Mouse (Mus musculus) spleen, adult 2 months (tissue): ENCODE results near the gene Igf2bp1. TPM values are rescaled to one million over a fixed set of nuclear protein-coding genes. Genes with fewer than 3 reads are reported as not detected.

Experiments used
- DNase-seq, 2 experiments: peaks; one replicate each; pipeline versions ENCODE4 v3.0.0 to v3.0.0-alpha.2; 2012 to 2021; ENCODE audit warnings: low spot score in 2 of 2, low read depth in 1 of 2
- H3K27ac ChIP-seq: fragments of 200-500 bp; 2 replicates; pipeline ENCODE4 v1.5.1; 2012; ENCODE audit warnings: low read length, inconsistent platforms; ENCODE audit not compliant: insufficient read depth
- H3K27me3 ChIP-seq: fragments of 200-500 bp; 2 replicates; pipeline ENCODE4 v1.6.1; 2012; ENCODE audit warnings: mild to moderate bottlenecking, moderate library complexity, low read length, inconsistent platforms; ENCODE audit not compliant: control insufficient read depth, insufficient read depth
- H3K36me3 ChIP-seq: fragments of 200-500 bp; 2 replicates; pipeline ENCODE4 v1.6.1; 2012; ENCODE audit warnings: mild to moderate bottlenecking, low read length, inconsistent platforms; ENCODE audit not compliant: control insufficient read depth, insufficient read depth
- H3K4me1 ChIP-seq: fragments of 200-500 bp; 2 replicates; pipeline ENCODE4 v1.6.1; 2011; ENCODE audit warnings: inconsistent platforms; ENCODE audit not compliant: control insufficient read depth, insufficient read depth, insufficient read length
- H3K4me3 ChIP-seq: fragments of 200-500 bp; 2 replicates; pipeline ENCODE4 v1.5.1; 2011; ENCODE audit warnings: mild to moderate bottlenecking, inconsistent platforms; ENCODE audit not compliant: insufficient read depth, insufficient read length; ENCODE audit errors: extremely low read depth
- CTCF ChIP-seq: fragments of 200-500 bp; IDR thresholded peaks from 2 replicates; pipeline ENCODE4 v1.5.1; 2011; ENCODE audit warnings: mild to moderate bottlenecking, inconsistent platforms; ENCODE audit not compliant: insufficient read depth, insufficient read length, insufficient replicate concordance; ENCODE audit errors: extremely low read depth
- POLR2A ChIP-seq: fragments of 200-500 bp; IDR thresholded peaks from 2 replicates; pipeline ENCODE4 v1.6.1; 2011; ENCODE audit warnings: low read depth, low read length, inconsistent platforms
- WGBS: fragments of 180-500 bp; shearing (Covaris S2); methylation state at CpG from one replicate; pipeline ENCODE4 v1.1.7; 2018; 5-methylcytosine and 5-hydroxymethylcytosine counted together
- polyA plus RNA-seq: library from polyadenylated mRNA; depleted of rRNA; stranded (reverse); fragments of >200 nt; gene quantifications from 2 replicates; pipeline ENCODE4 v1.2.3, GENCODE M21; 2012

Igf2bp1 gene
- polyA plus RNA-seq, 1 experiment: not detected

DNA sequence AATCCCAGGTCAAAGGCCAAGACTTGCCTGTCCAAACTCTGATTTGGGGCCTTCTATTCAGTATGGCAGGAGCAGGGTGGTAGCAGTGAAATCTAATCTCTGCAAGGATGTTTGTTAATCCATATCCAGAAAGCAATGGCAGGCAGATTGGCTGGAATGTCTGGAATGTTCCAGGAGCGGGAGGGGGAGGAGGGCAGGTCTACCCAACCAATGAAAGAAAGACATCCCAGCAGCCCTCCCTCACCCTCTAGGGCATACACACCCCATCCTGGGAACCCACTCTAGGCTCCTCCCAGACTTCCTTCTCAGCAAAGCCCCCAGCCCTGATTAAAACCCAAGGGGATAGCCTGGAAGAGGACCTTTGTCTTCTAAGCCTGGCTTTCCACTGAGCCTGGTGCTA, 23.3 kb downstream of the Igf2bp1 start:
- DNase-seq: no peak
- H3K36me3 ChIP-seq: no peaks in the 10 kb centered on the region
- WGBS: 71% methylated on average over 1 of the region's 1 CpGs
- H3K27me3 ChIP-seq: no peaks in the 10 kb centered on the region
- H3K4me3 ChIP-seq: no peak overlapping the region
- no peaks in the 10 kb centered on the region for H3K4me1 ChIP-seq
- TF ChIP-seq POLR2A: no peak
- TF ChIP-seq CTCF: no peak
- no peak overlapping the region for H3K27ac ChIP-seq

DNA sequence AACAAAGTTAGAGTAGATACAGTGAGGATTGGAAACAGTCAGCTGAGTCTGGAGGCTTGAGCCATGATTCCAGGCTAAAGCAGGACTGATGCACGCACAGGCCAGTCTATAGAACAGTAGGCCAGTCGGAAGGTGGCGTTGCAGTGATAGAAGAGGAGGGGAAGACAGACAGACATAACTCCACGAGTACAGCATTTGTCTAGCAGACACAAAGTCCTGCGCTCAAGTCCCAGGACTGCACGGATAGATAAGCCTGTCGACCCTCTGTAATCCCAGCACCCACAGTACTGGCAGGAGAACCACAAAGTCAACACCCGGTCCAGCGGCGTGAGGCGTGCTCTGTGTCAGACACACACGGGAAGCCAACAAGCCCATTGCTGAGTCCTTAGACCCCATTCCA, 23.9 kb downstream of the Igf2bp1 start:
- no peak for DNase-seq
- TF ChIP-seq CTCF: no peak
- TF ChIP-seq POLR2A: no peak
- WGBS: 90% methylated on average over 12 of the region's 12 CpGs
- Histone ChIP-seq H3K4me1 (no peaks in the 10 kb centered on the region), H3K27ac (no peak overlapping the region), H3K27me3 (no peaks in the 10 kb centered on the region), H3K4me3 (no peak overlapping the region), H3K36me3 (no peaks in the 10 kb centered on the region)

DNA sequence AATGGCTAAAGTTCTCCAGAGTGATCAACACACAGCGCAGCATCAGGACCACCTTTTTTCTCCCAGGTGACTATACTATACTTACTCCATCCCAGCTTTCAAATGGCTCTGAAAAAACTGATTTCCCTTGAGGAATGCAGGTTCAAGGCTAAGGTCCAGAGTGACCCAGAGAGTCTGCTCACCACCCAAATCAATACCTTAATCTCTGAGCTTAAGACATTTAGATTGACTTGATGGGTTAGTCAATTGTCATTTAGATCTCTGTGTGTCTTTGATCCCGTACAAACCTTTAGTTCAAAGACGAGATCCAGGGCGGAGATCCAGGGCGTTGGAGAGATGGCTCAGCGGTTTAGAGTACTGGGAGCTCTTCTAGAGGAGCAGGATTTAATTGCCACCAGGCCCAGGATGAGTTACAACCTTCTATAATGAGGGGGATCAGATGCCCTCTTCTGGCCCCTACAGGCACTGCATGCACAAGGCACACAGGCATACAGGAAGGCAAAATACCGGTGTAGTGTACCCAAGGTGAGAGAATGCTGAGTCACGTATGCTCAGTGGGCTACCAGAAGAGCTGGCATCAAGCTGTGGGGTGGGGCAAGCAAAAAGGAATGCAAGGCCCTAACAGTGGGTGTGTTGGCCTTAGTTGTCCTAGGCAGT, 24.9 kb downstream of the Igf2bp1 start:
- 72% methylated on average over 8 of the region's 8 CpGs for WGBS
- Histone ChIP-seq H3K36me3 (no peaks in the 10 kb centered on the region), H3K27ac (no peak overlapping the region), H3K4me3 (no peak overlapping the region), H3K4me1 (no peaks in the 10 kb centered on the region), H3K27me3 (no peaks in the 10 kb centered on the region)
- no peak for TF ChIP-seq POLR2A
- peak; percentile 38; the same call in 1 of the 2 replicates for TF ChIP-seq CTCF
- DNase-seq: no peak

- WGBS: 88% methylated on average over 3 of the region's 3 CpGs
- Histone ChIP-seq H3K27ac (no peak overlapping the region), H3K27me3 (no peaks in the 10 kb centered on the region), H3K36me3 (no peaks in the 10 kb centered on the region), H3K4me1 (no peaks in the 10 kb centered on the region), H3K4me3 (no peak overlapping the region)
- no peak for TF ChIP-seq CTCF
- TF ChIP-seq POLR2A: no peak
- no peak for DNase-seq
These were observed 27.3 kb downstream of the Igf2bp1 start for GRCm38 (mm10) chr11:95978487-95978886.

DNA sequence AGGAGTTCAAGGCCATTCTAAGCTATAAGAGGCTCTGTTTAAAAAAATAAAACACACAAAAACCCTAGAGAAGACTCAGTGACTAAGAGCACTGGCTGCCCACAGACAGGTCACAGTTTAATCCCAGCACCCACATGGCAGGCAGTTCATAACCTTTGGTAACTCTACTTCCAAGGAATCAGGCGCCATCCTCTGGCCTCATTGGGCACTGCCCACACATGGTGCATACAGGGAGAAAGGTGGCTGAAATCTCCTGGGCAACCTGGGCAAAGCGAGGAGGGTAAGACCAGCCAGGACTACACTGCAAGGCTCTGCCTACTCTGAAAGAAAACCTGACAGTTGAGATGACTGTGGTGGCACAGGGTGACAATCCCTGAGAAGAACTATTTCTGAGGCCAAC, 29.4 kb downstream of the Igf2bp1 start:
- DNase-seq: no peak
- Histone ChIP-seq H3K27ac (no peak overlapping the region), H3K4me3 (no peak overlapping the region), H3K36me3 (no peaks in the 10 kb centered on the region), H3K27me3 (no peaks in the 10 kb centered on the region), H3K4me1 (no peaks in the 10 kb centered on the region)
- TF ChIP-seq CTCF (no peak), POLR2A (no peak)
- whole genome bisulfite sequencing: 90% methylated on average over 2 of the region's 2 CpGs

- 95% methylated on average over 5 of the region's 5 CpGs for WGBS
- Histone ChIP-seq H3K27me3 (no peaks in the 10 kb centered on the region), H3K36me3 (no peaks in the 10 kb centered on the region), H3K4me3 (no peak overlapping the region), H3K4me1 (no peaks in the 10 kb centered on the region), H3K27ac (no peak overlapping the region)
- DNase-seq: no peak
- TF ChIP-seq CTCF: no peak
- no peak for TF ChIP-seq POLR2A
These were observed 30.0 kb downstream of the Igf2bp1 start for GRCm38 (mm10) chr11:95975694-95976093.

DNA sequence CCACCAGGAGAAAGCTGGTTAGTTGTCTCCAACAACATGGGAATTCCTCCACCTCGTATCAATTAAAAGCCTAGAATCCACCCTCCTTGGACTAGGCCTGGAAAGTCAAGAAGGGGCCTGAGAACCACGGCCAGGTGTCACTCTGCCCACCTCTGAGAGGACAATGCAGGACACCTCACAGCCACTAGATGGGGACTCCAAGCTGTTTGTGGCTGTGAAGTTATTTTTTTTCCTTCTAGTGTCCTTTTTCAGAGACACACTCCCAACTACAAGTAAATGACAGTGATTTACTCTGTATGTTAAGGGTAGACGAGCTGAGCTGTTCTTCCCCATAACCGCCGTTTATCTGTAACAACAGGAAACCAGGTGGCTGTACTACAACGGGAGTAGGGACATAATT, 32.6 kb downstream of the Igf2bp1 start:
- WGBS: 75% methylated on average over 6 of the region's 6 CpGs
- H3K4me1 ChIP-seq: no peaks in the 10 kb centered on the region
- TF ChIP-seq POLR2A (no peak), CTCF (no peak)
- H3K4me3 ChIP-seq: no peak overlapping the region
- H3K27ac ChIP-seq: no peak overlapping the region
- no peak for DNase-seq
- H3K36me3 ChIP-seq: no peaks in the 10 kb centered on the region
- no peaks in the 10 kb centered on the region for H3K27me3 ChIP-seq
